Mouse (Mus musculus): Measurements from ENCODE around the gene Cacna1a. TPM values are rescaled to one million over a fixed set of nuclear protein-coding genes. Genes with fewer than 3 reads are reported as not detected.

Gene Cacna1a
- polyA plus RNA-seq, 1 experiment: 30.0 TPM

Other genes starting within 250 kb of the Cacna1a start
- gene Cc2d1a, start 240.5 kb upstream of the Cacna1a start, polyA plus RNA-seq (2012; ENCODE audit: insufficient read depth, insufficient read length, missing spikeins): 6.8 and 7.1 TPM in 2 replicates
- gene 4930432K21Rik, start 240.4 kb upstream of the Cacna1a start, polyA plus RNA-seq (2012; ENCODE audit: insufficient read depth, insufficient read length, missing spikeins): 0.79 TPM in 1 of 2 replicates, not detected in the other
- gene Nanos3, start 203.2 kb upstream of the Cacna1a start, polyA plus RNA-seq (2012; ENCODE audit: insufficient read depth, insufficient read length, missing spikeins): not detected in 2 replicates
- gene Zswim4, start 151.4 kb upstream of the Cacna1a start, polyA plus RNA-seq (2012; ENCODE audit: insufficient read depth, insufficient read length, missing spikeins): 2.7 and 2.8 TPM in 2 replicates
- gene D8Ertd738e, start 138.7 kb upstream of the Cacna1a start, polyA plus RNA-seq (2012; ENCODE audit: insufficient read depth, insufficient read length, missing spikeins): 245 and 259 TPM in 2 replicates
- 12.9 and 13.0 TPM in 2 replicates for gene Mri1, start 131.1 kb upstream of the Cacna1a start, polyA plus RNA-seq (2012; ENCODE audit: insufficient read depth, insufficient read length, missing spikeins)
- 6.9 and 8.5 TPM in 2 replicates for gene Ccdc130, start 118.1 kb upstream of the Cacna1a start, polyA plus RNA-seq (2012; ENCODE audit: insufficient read depth, insufficient read length, missing spikeins)

Measured in brown adipose tissue, adult 24 weeks (tissue).